Mouse (Mus musculus): ENCODE measurements around the gene Myl10.
"Not testable (repeated sequence)": the region's sequence is repeated elsewhere in the genome, so short reads cannot be mapped to it uniquely, and the experiment has no call there.

Gene Myl10

GRCm38 (mm10) chr5:136692784-136693183 is at the start of gene Myl10:
Myl10 (plus strand) TSS chr5:136693146.
- DNase-seq (ENCODE audit: low spot score in 2 of 2), result no peak

- DNase-seq (ENCODE audit: low spot score in 2 of 2), result no peak
These were observed 46.1 kb upstream of the Myl10 start for GRCm38 (mm10) chr5:136646731-136647328.

DNA sequence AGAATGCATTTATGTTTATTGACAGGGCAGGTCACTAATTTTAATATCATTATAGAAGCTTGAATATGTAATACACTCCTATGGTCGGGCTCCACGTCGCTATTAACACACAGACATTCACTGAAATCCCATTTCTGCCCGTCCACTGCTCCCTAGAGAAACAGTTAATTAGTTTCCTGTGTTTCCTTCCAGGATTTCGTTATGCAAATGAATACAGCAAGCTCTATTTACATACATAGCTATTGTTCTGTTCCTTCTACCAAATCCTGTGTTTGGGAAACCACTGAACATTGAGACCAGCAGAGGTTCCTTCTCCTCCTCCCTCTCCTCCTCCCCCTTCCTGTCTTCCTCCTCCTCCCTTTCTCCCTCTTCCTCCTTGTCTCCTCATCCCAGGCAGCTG is 43.9 kb upstream of the Myl10 start:
- DNase-seq (ENCODE audit: low spot score in 2 of 2), result no peak

- DNase-seq (ENCODE audit: low spot score in 2 of 2), result no peak
These were observed 43.3 kb upstream of the Myl10 start for GRCm38 (mm10) chr5:136649655-136650054.

- DNase-seq (ENCODE audit: low spot score in 2 of 2), result no peak
These were observed 38.5 kb upstream of the Myl10 start for GRCm38 (mm10) chr5:136654481-136654880.

GRCm38 (mm10) chr5:136656830-136657395 is 36.0 kb upstream of the Myl10 start:
- no peak for DNase-seq (ENCODE audit: low spot score in 2 of 2)

DNA sequence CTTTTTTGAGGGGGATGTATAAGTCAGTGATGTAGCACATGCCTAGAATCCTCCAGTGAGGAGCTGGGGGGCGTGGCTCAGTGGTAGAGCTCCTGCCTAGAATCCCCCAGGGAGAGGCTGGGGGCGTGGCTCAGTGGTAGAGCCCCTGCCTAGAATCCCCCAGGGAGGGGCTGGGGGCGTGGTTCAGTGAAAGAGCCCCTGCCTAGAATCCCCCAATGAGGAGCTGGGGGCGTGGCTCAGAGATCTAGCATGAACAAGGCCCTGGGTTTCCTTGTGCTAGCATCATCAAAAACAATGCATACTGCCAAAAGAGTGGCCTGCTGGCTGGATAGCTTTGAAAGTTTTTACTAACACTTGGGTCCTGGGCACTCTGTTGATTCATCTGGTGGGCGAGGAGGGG is 32.2 kb upstream of the Myl10 start:
- DNase-seq (ENCODE audit: low spot score in 2 of 2), result not testable (repeated sequence)

DNA sequence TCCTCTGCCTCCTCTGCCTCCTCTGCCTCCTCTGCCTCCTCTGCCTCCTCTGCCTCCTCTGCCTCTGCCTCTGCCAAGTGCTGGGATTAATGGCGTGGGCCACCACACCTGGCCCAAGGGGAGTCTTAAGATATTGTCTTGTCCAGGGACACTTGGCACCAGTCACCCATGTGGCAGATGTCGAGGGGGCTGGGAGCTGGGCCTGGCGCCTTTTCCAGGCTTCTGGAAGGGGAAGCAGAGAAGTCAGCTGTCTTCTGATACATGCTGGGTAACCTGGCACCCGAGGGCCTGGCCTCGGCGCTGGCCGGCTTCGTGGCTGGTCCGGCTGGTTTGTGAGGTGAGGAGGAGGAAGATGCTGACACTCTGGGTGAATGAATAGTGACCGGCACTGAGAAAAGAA is 30.7 kb upstream of the Myl10 start:
- no peak for DNase-seq (ENCODE audit: low spot score in 2 of 2)

DNA sequence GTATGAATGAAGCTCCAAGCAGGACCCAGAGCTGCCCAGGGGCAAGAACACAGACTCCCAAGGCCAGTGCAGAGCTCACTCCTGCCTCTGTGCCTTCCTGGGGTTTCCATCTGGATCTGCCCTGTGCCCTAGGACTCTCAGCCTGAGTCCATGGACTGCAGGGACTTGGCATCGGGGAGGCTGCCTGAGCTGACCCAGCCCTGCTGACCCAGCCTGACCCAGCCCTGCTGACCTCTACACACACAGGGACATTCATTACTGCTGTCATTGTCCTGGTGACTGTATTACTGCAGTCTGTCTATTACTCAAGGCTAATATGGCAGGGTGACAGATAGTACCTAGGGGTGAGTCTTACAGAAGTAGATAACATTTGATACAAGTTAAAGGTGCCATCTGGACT is 30.1 kb upstream of the Myl10 start:
- DNase-seq (ENCODE audit: low spot score in 2 of 2), result no peak

DNA sequence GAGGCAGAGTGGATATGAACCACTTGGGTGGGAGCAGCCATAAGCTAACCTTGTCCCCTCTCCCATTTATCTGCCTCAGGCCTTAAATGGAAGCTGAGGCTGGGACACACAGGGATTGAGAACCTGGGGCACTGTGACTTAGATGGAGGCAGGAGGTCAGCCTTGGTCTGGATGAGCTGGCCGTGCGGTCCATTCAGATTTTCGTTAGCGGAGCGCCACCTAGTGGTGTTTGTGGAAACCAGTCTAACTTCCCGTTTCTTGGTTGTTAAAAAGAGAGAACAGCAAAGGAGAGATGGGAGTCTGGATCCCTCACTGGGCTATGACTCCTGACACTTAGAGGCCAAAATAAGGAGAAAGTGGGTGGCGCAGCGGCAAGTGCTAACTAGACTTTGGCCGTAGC is 28.4 kb upstream of the Myl10 start:
- DNase-seq (ENCODE audit: low spot score in 2 of 2), result peak; percentile 59 to 64

GRCm38 (mm10) chr5:136676315-136677030 is 16.5 kb upstream of the Myl10 start:
- no peak for DNase-seq (ENCODE audit: low spot score in 2 of 2)

- DNase-seq (ENCODE audit: low spot score in 2 of 2), result no peak
These were observed 14.1 kb upstream of the Myl10 start for GRCm38 (mm10) chr5:136678840-136679348.

- no peak for DNase-seq (ENCODE audit: low spot score in 2 of 2)
These were observed 6.6 kb upstream of the Myl10 start for GRCm38 (mm10) chr5:136686349-136686748.

GRCm38 (mm10) chr5:136687561-136687960 is 5.4 kb upstream of the Myl10 start:
- no peak for DNase-seq (ENCODE audit: low spot score in 2 of 2)

- no peak for DNase-seq (ENCODE audit: low spot score in 2 of 2)
These were observed 4.1 kb upstream of the Myl10 start for GRCm38 (mm10) chr5:136688841-136689240.

DNA sequence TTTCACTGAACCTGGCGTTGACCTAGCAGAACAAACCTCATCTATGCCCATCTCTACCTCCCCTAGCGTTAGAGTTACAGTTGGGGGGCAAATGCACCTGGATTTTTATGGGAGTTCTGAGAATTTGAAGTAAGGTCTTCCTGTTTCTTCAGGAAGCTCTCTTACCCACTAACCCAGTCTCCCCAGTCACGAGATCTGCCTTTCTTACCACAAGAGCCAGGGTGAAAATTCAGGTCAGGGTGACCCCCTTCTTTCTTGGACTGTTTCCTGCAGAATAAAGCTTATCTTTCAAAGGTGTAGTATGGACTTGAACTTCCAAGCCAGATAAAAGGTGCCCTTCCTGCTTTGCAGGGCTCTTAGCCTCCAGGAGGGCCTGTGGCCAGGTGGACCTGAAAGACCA is 1.8 kb upstream of the Myl10 start:
- no peak for DNase-seq (ENCODE audit: low spot score in 2 of 2)

GRCm38 (mm10) chr5:136693418-136693817 is 472 bp downstream of the Myl10 start:
- DNase-seq (ENCODE audit: low spot score in 2 of 2), result no peak

DNA sequence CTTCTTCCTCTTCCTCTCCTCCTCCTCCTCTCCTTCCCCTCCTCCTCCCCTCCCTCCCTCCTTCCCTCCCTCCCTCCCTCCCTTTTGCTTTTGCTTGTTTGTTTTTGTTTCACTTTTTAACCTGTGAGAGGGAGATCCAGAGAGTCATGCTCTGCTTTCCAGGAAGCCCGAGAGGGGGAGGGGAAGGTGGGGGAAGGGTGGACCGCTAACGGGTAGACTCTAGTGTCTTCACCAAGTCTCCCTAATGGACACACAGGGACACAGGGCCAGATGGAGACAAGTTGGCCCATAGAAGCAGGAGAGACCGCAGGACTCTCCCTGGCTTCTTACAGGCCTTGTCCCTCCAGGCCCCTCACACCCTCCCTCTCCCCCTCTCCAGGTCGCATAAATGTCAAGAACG is 2.0 kb downstream of the Myl10 start:
- no peak for DNase-seq (ENCODE audit: low spot score in 2 of 2)

DNA sequence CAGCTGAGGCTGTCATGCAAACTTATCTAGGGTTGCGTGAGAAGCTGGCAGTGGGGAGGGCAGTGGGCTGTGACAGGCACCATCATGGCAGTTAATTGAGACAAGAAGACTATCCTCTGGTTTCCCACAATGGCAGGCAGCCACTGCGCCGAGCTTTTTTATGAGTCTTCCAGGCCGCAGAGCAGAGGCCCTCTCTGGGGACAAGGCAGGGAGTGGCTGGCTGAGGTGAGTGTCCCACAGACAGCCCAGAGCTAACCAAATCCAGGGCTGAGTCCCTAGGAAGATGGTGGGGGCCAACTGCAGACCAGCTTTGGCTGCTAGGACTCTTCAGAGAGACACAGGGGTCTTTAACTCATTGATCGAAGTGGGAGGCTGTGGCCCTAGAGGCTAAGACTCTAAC is 3.6 kb downstream of the Myl10 start:
- no peak for DNase-seq (ENCODE audit: low spot score in 2 of 2)

- DNase-seq (ENCODE audit: low spot score in 2 of 2), result no peak
These were observed 4.7 kb downstream of the Myl10 start for GRCm38 (mm10) chr5:136697618-136698017.

DNA sequence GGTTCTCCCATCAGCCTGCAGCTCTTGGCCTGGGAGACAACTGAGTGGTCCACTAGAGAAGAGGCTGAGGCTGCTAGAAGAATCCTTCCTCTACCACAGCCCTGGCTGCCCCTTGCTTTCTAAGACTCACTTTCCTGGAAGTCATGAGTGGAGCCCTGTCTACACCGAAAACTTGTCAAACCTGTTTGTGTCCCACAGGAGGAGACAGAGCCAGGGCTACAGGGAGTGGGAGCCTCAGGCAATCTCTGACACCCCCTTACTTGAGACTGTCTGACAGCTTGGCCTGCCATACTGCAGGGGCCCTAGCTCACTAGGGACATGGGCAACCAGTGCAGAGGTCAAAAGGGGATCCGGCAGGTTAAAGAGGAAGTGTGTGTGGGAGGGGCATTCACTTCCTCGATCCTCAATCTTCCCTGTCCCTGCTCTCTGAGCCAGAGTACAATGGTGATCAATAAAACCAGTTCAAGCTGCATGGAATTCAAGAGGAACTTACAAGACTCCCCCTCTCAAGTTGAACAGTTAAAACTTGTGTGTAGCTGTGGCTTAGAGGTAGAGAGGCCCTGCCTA is 9.3 kb downstream of the Myl10 start:
- peak; percentile 37 to 42 for DNase-seq (ENCODE audit: low spot score in 2 of 2)

GRCm38 (mm10) chr5:136703751-136704150 is 10.8 kb downstream of the Myl10 start:
- DNase-seq (ENCODE audit: low spot score in 2 of 2), result peak; percentile 51 to 72

DNA sequence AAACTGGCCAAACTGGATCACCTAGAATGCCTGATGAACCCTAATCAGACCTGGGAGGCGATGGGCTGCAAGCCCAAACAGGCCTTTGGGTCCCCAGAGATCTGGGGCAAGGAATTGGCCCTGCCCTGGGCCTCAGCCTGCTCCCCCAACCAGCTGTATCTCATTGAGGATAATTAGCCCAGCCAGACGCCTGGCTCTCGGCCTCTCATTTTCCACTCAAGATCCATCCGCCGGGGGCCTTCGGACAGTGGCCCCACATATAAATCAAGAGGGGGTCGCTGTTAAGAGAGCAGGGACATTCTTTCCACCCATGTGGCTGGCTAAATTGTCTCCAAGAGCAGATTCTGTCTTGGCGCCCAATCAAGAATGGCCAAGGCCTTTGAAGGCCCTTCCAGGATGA is 11.2 kb downstream of the Myl10 start:
- peak in 1 of 2 experiments; percentile 30 for DNase-seq (ENCODE audit: low spot score in 2 of 2)

Data from urinary bladder, adult 18-20 months (tissue).